Mouse (Mus musculus) embryonic facial prominence, embryonic 11.5 days (tissue): ENCODE measurements around the gene Ubxn10. TPM values are rescaled to one million over a fixed set of nuclear protein-coding genes. Genes with fewer than 3 reads are reported as not detected.

Source experiments
- ATAC-seq: fragments of 200-750 bp; cut with Nextera tagmentation; replicated peaks from 2 replicates; pipeline ENCODE4 v1.8.0; 2017; ENCODE audit warnings: low read depth; ENCODE audit not compliant: insufficient number of reproducible peaks, low FRiP score, low TSS enrichment
- DNase-seq: peaks from one replicate; pipeline ENCODE4 v3.0.0-alpha.2; 2015; ENCODE audit warnings: low spot score
- H3K27ac ChIP-seq: fragments of 300-500 bp; sonication (generic); replicated peaks from 2 replicates; pipeline ENCODE4 v1.5.1; 2014; ENCODE audit warnings: mild to moderate bottlenecking, low read depth, low read length, control low read depth
- H3K27me3 ChIP-seq: fragments of 300-500 bp; sonication (generic); 2 replicates; pipeline ENCODE4 v1.6.1; 2014; ENCODE audit warnings: mild to moderate bottlenecking, low read length, moderate library complexity, mixed read lengths; ENCODE audit not compliant: control insufficient read depth, insufficient read depth
- H3K36me3 ChIP-seq: fragments of 300-500 bp; sonication (generic); replicated peaks from 2 replicates; pipeline ENCODE4 v1.6.1; 2014; ENCODE audit warnings: low read depth, mild to moderate bottlenecking, low read length, moderate library complexity, mixed read lengths; ENCODE audit not compliant: control insufficient read depth, insufficient read depth
- H3K4me1 ChIP-seq: fragments of 300-500 bp; sonication (generic); 2 replicates; pipeline ENCODE4 v1.6.1; 2014; ENCODE audit warnings: low read length, mixed read lengths; ENCODE audit not compliant: control insufficient read depth, insufficient read depth
- H3K4me2 ChIP-seq: fragments of 300-500 bp; sonication (generic); 2 replicates; pipeline ENCODE4 v1.6.1; 2014; ENCODE audit warnings: low read depth, mild to moderate bottlenecking, control low read depth, low read length, moderate library complexity
- H3K4me3 ChIP-seq: fragments of 300-500 bp; sonication (generic); 2 replicates; pipeline ENCODE4 v1.5.1; 2014; ENCODE audit warnings: low read depth, low read length, control low read depth
- H3K9ac ChIP-seq: fragments of 300-500 bp; sonication (generic); replicated peaks from 2 replicates; pipeline ENCODE4 v1.6.1; 2014; ENCODE audit warnings: mild to moderate bottlenecking, control low read depth, low read length
- H3K9me3 ChIP-seq: fragments of 300-500 bp; sonication (generic); replicated peaks from 2 replicates; pipeline ENCODE4 v1.6.1; 2016; ENCODE audit warnings: mild to moderate bottlenecking, low read length, inconsistent platforms, mixed read lengths; ENCODE audit not compliant: control insufficient read depth
- WGBS: fragments of 180-500 bp; shearing (Covaris S2); extraction: QIAGEN DNeasy Blood & Tissue Kit; methylation state at CpG from one replicate; pipeline ENCODE4 v1.1.7; 2014; 5-methylcytosine and 5-hydroxymethylcytosine counted together
- polyA plus RNA-seq: library from polyadenylated mRNA; unstranded; fragments of >200 nt; fragmentation: Nextera tagmentation; extraction: Ambion mirVana; gene quantifications from 2 replicates; pipeline ENCODE4 v1.2.1, GENCODE M21; 2014

The Ubxn10 gene
- polyA plus RNA-seq, 1 experiment from 2014 or later: 1.1 TPM

- Histone ChIP-seq H3K4me1 (no peaks in the 10 kb centered on the region), H3K4me3 (no peak overlapping the region), H3K9ac (no peak overlapping the region), H3K36me3 (no peaks in the 10 kb centered on the region), H3K9me3 (no peaks in the 10 kb centered on the region), H3K27ac (no peak overlapping the region), H3K4me2 (no peak overlapping the region), H3K27me3 (no peaks in the 10 kb centered on the region)
- no peak for ATAC-seq
- peak; percentile 67 for DNase-seq
- WGBS: 12% methylated on average over 7 of the region's 7 CpGs
Observed at GRCm38 (mm10) chr4:138708636-138709035, 28.3 kb downstream of the Ubxn10 start.

GRCm38 (mm10) chr4:138706620-138707019 lies 30.3 kb downstream of the Ubxn10 start:
- DNase-seq: no peak
- H3K4me1 ChIP-seq: no peaks in the 10 kb centered on the region
- no peak overlapping the region for H3K4me2 ChIP-seq
- H3K27ac ChIP-seq: no peak overlapping the region
- no peak for ATAC-seq
- H3K36me3 ChIP-seq: no peaks in the 10 kb centered on the region
- H3K4me3 ChIP-seq: no peak overlapping the region
- no peak overlapping the region for H3K9ac ChIP-seq
- 87% methylated on average over 8 of the region's 8 CpGs for WGBS
- H3K27me3 ChIP-seq: no peaks in the 10 kb centered on the region
- no peaks in the 10 kb centered on the region for H3K9me3 ChIP-seq

- Histone ChIP-seq H3K27ac (no peak overlapping the region), H3K4me2 (no peak overlapping the region), H3K4me3 (no peak overlapping the region), H3K9me3 (no peaks in the 10 kb centered on the region), H3K27me3 (no peaks in the 10 kb centered on the region), H3K36me3 (no peaks in the 10 kb centered on the region), H3K9ac (no peak overlapping the region), H3K4me1 (no peaks in the 10 kb centered on the region)
- ATAC-seq (no peak), DNase-seq (no peak)
- 80% methylated on average over 4 of the region's 4 CpGs for WGBS
Observed at GRCm38 (mm10) chr4:138704169-138704568, 32.8 kb downstream of the Ubxn10 start.

- no peaks in the 10 kb centered on the region for H3K4me1 ChIP-seq
- no peaks in the 10 kb centered on the region for H3K9me3 ChIP-seq
- no peak for ATAC-seq
- H3K9ac ChIP-seq: no peak overlapping the region
- no peaks in the 10 kb centered on the region for H3K36me3 ChIP-seq
- H3K4me3 ChIP-seq: no peak overlapping the region
- H3K27ac ChIP-seq: no peak overlapping the region
- no peaks in the 10 kb centered on the region for H3K27me3 ChIP-seq
- H3K4me2 ChIP-seq: no peak overlapping the region
- DNase-seq: no peak
- 60% methylated on average over 7 of the region's 7 CpGs for WGBS
Observed at GRCm38 (mm10) chr4:138703591-138703990, 33.4 kb downstream of the Ubxn10 start.

- 79% methylated on average over 8 of the region's 8 CpGs for WGBS
- H3K4me2 ChIP-seq: no peak overlapping the region
- no peak overlapping the region for H3K27ac ChIP-seq
Observed at GRCm38 (mm10) chr4:138702528-138702927, 34.4 kb downstream of the Ubxn10 start.

GRCm38 (mm10) chr4:138702031-138702430 lies 34.9 kb downstream of the Ubxn10 start:
- Histone ChIP-seq H3K4me1 (no peaks in the 10 kb centered on the region), H3K36me3 (no peaks in the 10 kb centered on the region), H3K27ac (no peak overlapping the region), H3K9ac (no peak overlapping the region), H3K4me3 (no peak overlapping the region), H3K27me3 (no peaks in the 10 kb centered on the region), H3K4me2 (no peak overlapping the region), H3K9me3 (no peaks in the 10 kb centered on the region)
- DNase-seq (no peak), ATAC-seq (no peak)
- WGBS: 63% methylated on average over 2 of the region's 2 CpGs

More at GRCm38 (mm10) chr4:138702528-138702927, 34.4 kb downstream of the Ubxn10 start:
- H3K4me1 ChIP-seq: no peaks in the 10 kb centered on the region
- H3K9me3 ChIP-seq: no peaks in the 10 kb centered on the region
- H3K4me3 ChIP-seq: no peak overlapping the region
- no peak overlapping the region for H3K9ac ChIP-seq
- ATAC-seq (no peak), DNase-seq (no peak)
- H3K36me3 ChIP-seq: no peaks in the 10 kb centered on the region
- no peaks in the 10 kb centered on the region for H3K27me3 ChIP-seq

GRCm38 (mm10) chr4:138701111-138701510 lies 35.9 kb downstream of the Ubxn10 start:
- Histone ChIP-seq H3K27ac (no peak overlapping the region), H3K36me3 (no peaks in the 10 kb centered on the region), H3K9ac (no peak overlapping the region), H3K4me1 (no peaks in the 10 kb centered on the region), H3K9me3 (no peaks in the 10 kb centered on the region), H3K4me3 (no peak overlapping the region), H3K4me2 (no peak overlapping the region), H3K27me3 (no peaks in the 10 kb centered on the region)
- ATAC-seq: no peak
- no peak for DNase-seq
- WGBS: 65% methylated on average over 8 of the region's 8 CpGs

- 22% methylated on average over 15 of the region's 15 CpGs for WGBS
- Histone ChIP-seq H3K4me2 (no peak overlapping the region), H3K27ac (no peak overlapping the region), H3K9me3 (no peaks in the 10 kb centered on the region), H3K36me3 (no peaks in the 10 kb centered on the region), H3K27me3 (no peaks in the 10 kb centered on the region), H3K9ac (no peak overlapping the region), H3K4me3 (no peak overlapping the region), H3K4me1 (no peaks in the 10 kb centered on the region)
- DNase-seq: peak; percentile 83
- ATAC-seq: no peak
Observed at GRCm38 (mm10) chr4:138700184-138700982, 36.6 kb downstream of the Ubxn10 start.
